Mouse (Mus musculus): ENCODE measurements around the gene Fam84b. TPM values are rescaled to one million over a fixed set of nuclear protein-coding genes. Genes with fewer than 3 reads are reported as not detected.

Fam84b gene
- polyA plus RNA-seq (2015; fragmentation: Nextera tagmentation; extraction: Ambion mirVana) = 17.8 and 22.5 TPM in 2 replicates

DNA sequence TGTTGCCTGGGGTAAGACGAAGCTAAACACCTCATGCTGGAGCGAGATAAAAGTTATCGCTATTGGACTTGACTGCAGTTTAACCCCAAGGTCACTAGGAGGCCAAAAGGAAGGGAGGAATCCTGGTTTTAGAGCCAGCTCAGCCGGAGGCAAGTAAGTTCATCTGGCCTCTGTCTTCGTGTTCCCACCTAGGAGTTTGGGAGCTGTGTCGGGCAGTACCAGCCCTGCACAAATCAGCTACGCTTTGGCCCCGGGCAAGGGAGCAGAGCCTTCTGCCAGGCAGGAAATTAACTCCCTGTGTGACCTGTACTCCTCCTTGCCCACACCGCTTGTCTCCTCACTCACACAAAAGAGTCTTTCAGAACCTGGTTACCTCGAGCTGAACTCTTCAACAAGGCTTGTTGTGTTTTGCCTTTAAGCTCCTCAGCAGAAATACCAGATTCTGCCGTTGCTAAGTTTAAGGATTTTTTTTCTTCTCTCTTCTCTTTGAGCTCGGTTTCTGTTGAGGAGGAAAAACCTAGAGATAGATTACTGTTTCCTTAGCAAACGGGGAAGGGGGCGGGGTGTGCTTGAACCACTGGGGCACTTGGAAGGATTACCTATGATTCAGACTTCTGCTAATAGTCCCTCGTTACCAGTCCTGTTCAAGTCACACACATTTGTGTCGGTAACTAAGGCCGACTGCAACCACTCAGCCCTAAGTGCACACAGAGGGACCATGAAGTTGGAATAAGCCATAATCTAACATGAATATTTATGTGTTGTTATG is at the start of gene Fam84b:
Gene Fam84b, minus strand, starts transcription at position 548 of the 769 bp plus-strand sequence.
- WGBS = 24% methylated on average over 17 of the region's 17 CpGs
- H3K27ac ChIP-seq = peak within 1 kb of the TSS; percentile 65; the same call in 1 of the 2 replicates
- no peaks in the 10 kb centered on the region for H3K36me3 ChIP-seq
- ATAC-seq (ENCODE audit: insufficient read depth, low FRiP score, low read depth) = peak; percentile 59
- H3K9me3 ChIP-seq = no peaks in the 10 kb centered on the region
- no peak within 1 kb of the TSS for H3K9ac ChIP-seq
- peaks cover 10% of the 10 kb centered on the region; the same call in 1 of the 2 replicates for H3K4me1 ChIP-seq
- no peak within 1 kb of the TSS for H3K4me3 ChIP-seq (replicated peaks)
- H3K4me2 ChIP-seq = no peak within 1 kb of the TSS; the same call in 1 of the 2 replicates
- H3K27me3 ChIP-seq (replicated peaks) = no peaks in the 10 kb centered on the region

- Histone ChIP-seq H3K27ac (no peak overlapping the region), H3K4me1 (no peaks in the 10 kb centered on the region), H3K9me3 (no peaks in the 10 kb centered on the region), H3K9ac (no peak overlapping the region), H3K4me3 (replicated peaks) (no peak overlapping the region), H3K36me3 (no peaks in the 10 kb centered on the region), H3K4me2 (no peak overlapping the region), H3K27me3 (replicated peaks) (no peaks in the 10 kb centered on the region)
- 70% methylated on average over 6 of the region's 6 CpGs for WGBS
- no peak for ATAC-seq (ENCODE audit: insufficient read depth, low FRiP score, low read depth)
Measured at GRCm38 (mm10) chr15:60898187-60898965, 44.8 kb upstream of the Fam84b start.

GRCm38 (mm10) chr15:60896040-60896439 is 42.5 kb upstream of the Fam84b start:
- no peaks in the 10 kb centered on the region for H3K9me3 ChIP-seq
- WGBS = 70% methylated on average over 2 of the region's 2 CpGs
- ATAC-seq (ENCODE audit: insufficient read depth, low FRiP score, low read depth) = no peak
- H3K4me1 ChIP-seq = no peaks in the 10 kb centered on the region
- no peak overlapping the region for H3K4me2 ChIP-seq
- H3K27me3 ChIP-seq (replicated peaks) = no peaks in the 10 kb centered on the region
- H3K36me3 ChIP-seq = no peaks in the 10 kb centered on the region
- no peak overlapping the region for H3K27ac ChIP-seq
- no peak overlapping the region for H3K9ac ChIP-seq
- H3K4me3 ChIP-seq (replicated peaks) = no peak overlapping the region

GRCm38 (mm10) chr15:60892976-60893463 is 39.4 kb upstream of the Fam84b start:
- ATAC-seq (ENCODE audit: insufficient read depth, low FRiP score, low read depth) = no peak
- H3K9ac ChIP-seq = no peak overlapping the region
- 53% methylated on average over 3 of the region's 3 CpGs for WGBS
- no peak overlapping the region for H3K27ac ChIP-seq
- no peaks in the 10 kb centered on the region for H3K9me3 ChIP-seq
- H3K27me3 ChIP-seq (replicated peaks) = no peaks in the 10 kb centered on the region
- no peaks in the 10 kb centered on the region for H3K36me3 ChIP-seq
- H3K4me3 ChIP-seq (replicated peaks) = no peak overlapping the region
- no peak overlapping the region for H3K4me2 ChIP-seq
- no peaks in the 10 kb centered on the region for H3K4me1 ChIP-seq

GRCm38 (mm10) chr15:60888724-60889123 is 35.1 kb upstream of the Fam84b start:
- Histone ChIP-seq H3K4me2 (no peak overlapping the region), H3K4me1 (no peaks in the 10 kb centered on the region), H3K9me3 (no peaks in the 10 kb centered on the region), H3K4me3 (replicated peaks) (no peak overlapping the region), H3K27me3 (replicated peaks) (no peaks in the 10 kb centered on the region), H3K9ac (no peak overlapping the region), H3K36me3 (no peaks in the 10 kb centered on the region), H3K27ac (no peak overlapping the region)
- 69% methylated on average over 2 of the region's 2 CpGs for WGBS
- ATAC-seq (ENCODE audit: insufficient read depth, low FRiP score, low read depth) = peak; percentile 87; the same call in 1 of the 2 replicates

DNA sequence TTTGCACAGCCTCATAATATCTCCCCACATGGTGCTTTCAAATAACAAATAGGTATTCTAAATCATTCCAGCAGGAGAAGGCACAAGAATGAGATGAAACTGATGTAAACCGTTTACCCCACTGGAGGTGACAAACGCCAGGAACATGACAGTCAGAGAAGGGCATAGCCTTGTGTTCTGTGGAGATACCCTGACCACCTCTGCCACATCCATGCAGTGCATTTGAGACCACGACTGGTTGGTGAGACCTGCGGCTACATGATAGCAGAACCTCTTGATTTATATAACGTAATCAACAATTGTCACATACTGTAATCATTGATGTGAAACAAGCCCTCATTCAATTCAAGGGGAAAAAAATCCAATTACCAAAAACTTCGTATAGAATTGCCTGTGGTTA is 22.1 kb upstream of the Fam84b start:
- Histone ChIP-seq H3K27ac (no peak overlapping the region), H3K4me2 (no peak overlapping the region), H3K36me3 (no peaks in the 10 kb centered on the region), H3K4me1 (no peaks in the 10 kb centered on the region), H3K9me3 (no peaks in the 10 kb centered on the region), H3K4me3 (replicated peaks) (no peak overlapping the region), H3K27me3 (replicated peaks) (no peaks in the 10 kb centered on the region), H3K9ac (no peak overlapping the region)
- no peak for ATAC-seq (ENCODE audit: insufficient read depth, low FRiP score, low read depth)
- WGBS = 78% methylated on average over 6 of the region's 6 CpGs

- Histone ChIP-seq H3K27me3 (replicated peaks) (no peaks in the 10 kb centered on the region), H3K9me3 (no peaks in the 10 kb centered on the region), H3K27ac (no peak overlapping the region), H3K36me3 (no peaks in the 10 kb centered on the region), H3K4me1 (no peaks in the 10 kb centered on the region), H3K9ac (no peak overlapping the region), H3K4me2 (no peak overlapping the region), H3K4me3 (replicated peaks) (no peak overlapping the region)
- 83% methylated on average over 3 of the region's 3 CpGs for whole genome bisulfite sequencing
- ATAC-seq (ENCODE audit: insufficient read depth, low FRiP score, low read depth) = no peak
Measured at GRCm38 (mm10) chr15:60862417-60862816, 8.8 kb upstream of the Fam84b start.

- Histone ChIP-seq H3K4me3 (replicated peaks) (no peak overlapping the region), H3K4me2 (no peak overlapping the region), H3K4me1 (peaks cover 10% of the 10 kb centered on the region; the same call in 1 of the 2 replicates), H3K9me3 (no peaks in the 10 kb centered on the region), H3K27ac (no peak overlapping the region), H3K27me3 (replicated peaks) (no peaks in the 10 kb centered on the region), H3K9ac (no peak overlapping the region), H3K36me3 (no peaks in the 10 kb centered on the region)
- no peak for ATAC-seq (ENCODE audit: insufficient read depth, low FRiP score, low read depth)
- 63% methylated on average over 1 of the region's 1 CpGs for WGBS
Measured at GRCm38 (mm10) chr15:60855112-60855511, 1.5 kb upstream of the Fam84b start.

GRCm38 (mm10) chr15:60854151-60854550 is 573 bp upstream of the Fam84b start:
- H3K36me3 ChIP-seq = no peaks in the 10 kb centered on the region
- ATAC-seq (ENCODE audit: insufficient read depth, low FRiP score, low read depth) = no peak
- WGBS = 77% methylated on average over 4 of the region's 4 CpGs

GRCm38 (mm10) chr15:60848630-60849029 is 4.9 kb downstream of the Fam84b start:
- Histone ChIP-seq H3K27ac (no peak overlapping the region), H3K4me2 (no peak overlapping the region), H3K9me3 (no peaks in the 10 kb centered on the region), H3K36me3 (no peaks in the 10 kb centered on the region), H3K27me3 (replicated peaks) (no peaks in the 10 kb centered on the region), H3K4me1 (peaks cover 8% of the 10 kb centered on the region; the same call in 1 of the 2 replicates), H3K9ac (no peak overlapping the region), H3K4me3 (replicated peaks) (no peak overlapping the region)
- WGBS = 57% methylated on average over 3 of the region's 3 CpGs
- no peak for ATAC-seq (ENCODE audit: insufficient read depth, low FRiP score, low read depth)

More at GRCm38 (mm10) chr15:60854151-60854550, 573 bp upstream of the Fam84b start:
- Histone ChIP-seq H3K27ac (no peak overlapping the region), H3K4me2 (no peak overlapping the region), H3K4me3 (replicated peaks) (no peak overlapping the region), H3K4me1 (peaks cover 10% of the 10 kb centered on the region; the same call in 1 of the 2 replicates), H3K9me3 (no peaks in the 10 kb centered on the region), H3K27me3 (replicated peaks) (no peaks in the 10 kb centered on the region), H3K9ac (no peak overlapping the region)

DNA sequence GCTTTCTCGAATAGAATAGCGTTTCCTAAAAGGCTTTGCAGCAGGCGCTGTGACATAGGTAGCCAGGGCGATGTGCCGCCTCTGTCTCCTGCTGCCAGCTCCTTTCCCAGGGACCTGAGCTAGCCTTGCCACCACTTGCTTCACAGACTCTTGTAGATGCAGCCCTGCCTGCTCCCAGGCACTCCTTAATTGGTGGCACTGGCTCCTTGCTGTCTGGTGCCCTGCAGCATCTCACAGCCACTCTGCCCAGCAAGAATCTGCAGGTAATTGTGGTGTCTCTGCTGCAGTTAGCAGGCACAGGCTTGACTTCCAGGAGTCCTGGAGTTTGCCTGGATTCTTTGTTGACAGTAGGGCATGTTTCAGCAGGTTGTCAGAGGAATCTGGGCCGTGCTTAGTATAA is 7.3 kb downstream of the Fam84b start:
- H3K4me3 ChIP-seq (replicated peaks) = no peak overlapping the region
- no peak for ATAC-seq (ENCODE audit: insufficient read depth, low FRiP score, low read depth)
- H3K9ac ChIP-seq = no peak overlapping the region
- H3K27me3 ChIP-seq (replicated peaks) = no peaks in the 10 kb centered on the region
- WGBS = 42% methylated on average over 6 of the region's 6 CpGs
- H3K36me3 ChIP-seq = no peaks in the 10 kb centered on the region
- no peak overlapping the region for H3K27ac ChIP-seq
- H3K4me2 ChIP-seq = no peak overlapping the region
- H3K9me3 ChIP-seq = no peaks in the 10 kb centered on the region
- H3K4me1 ChIP-seq = no peaks in the 10 kb centered on the region

- H3K9me3 ChIP-seq = no peaks in the 10 kb centered on the region
- 27% methylated on average over 3 of the region's 3 CpGs for WGBS
- no peak overlapping the region for H3K9ac ChIP-seq
- H3K4me2 ChIP-seq = no peak overlapping the region
- no peaks in the 10 kb centered on the region for H3K27me3 ChIP-seq (replicated peaks)
- H3K4me1 ChIP-seq = no peaks in the 10 kb centered on the region
- H3K36me3 ChIP-seq = no peaks in the 10 kb centered on the region
- no peak for ATAC-seq (ENCODE audit: insufficient read depth, low FRiP score, low read depth)
- no peak overlapping the region for H3K27ac ChIP-seq
- no peak overlapping the region for H3K4me3 ChIP-seq (replicated peaks)
Measured at GRCm38 (mm10) chr15:60845886-60846285, 7.7 kb downstream of the Fam84b start.
